In the genomic region with DNA sequence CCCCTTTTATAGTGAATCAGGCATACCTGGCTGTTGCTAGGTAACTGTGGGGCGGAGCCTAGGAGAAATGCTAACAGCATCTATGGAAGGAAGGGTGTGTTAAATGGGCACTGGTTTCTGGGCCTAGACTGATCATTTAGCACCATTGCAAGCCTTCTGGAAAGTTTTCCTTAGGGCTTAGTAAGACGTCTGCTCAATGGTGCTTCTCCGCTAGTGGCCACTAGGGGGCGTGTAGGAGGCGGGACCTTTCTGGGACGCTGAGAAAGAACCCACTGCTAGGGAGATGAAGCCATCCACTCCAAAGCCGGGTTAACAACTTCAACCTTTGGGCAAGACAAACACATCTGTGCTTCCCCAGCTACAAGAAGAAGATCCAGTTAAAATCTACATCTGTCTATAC, we compare ENCODE assay signal across 8 mouse cellular contexts. TPM values are rescaled to one million over a fixed set of nuclear protein-coding genes. Genes with fewer than 3 reads are reported as not detected.
DNase-seq lines count a peak whose midpoint lies in the region; ATAC-seq and TF ChIP-seq lines count a peak whose summit lies in the region.

No protein-coding gene starts in this region.

- intact Hi-C loops in left cerebral cortex, postnatal 25 days (cut with DNase I) = loop anchor here (1.0 kb wide), 1 partner anchor 95 kb away; no protein-coding TSS in a partner anchor

- DNase-seq in liver = peak; percentile 69
- DNase-seq in liver, embryonic 11.5 days (ENCODE audit: low spot score) = no peak
- peak; percentile 36 for DNase-seq in brain, embryonic 14.5 days (ENCODE audit: low read depth)
- DNase-seq in forebrain, embryonic 14.5 days (ENCODE audit: low spot score) = peak; percentile 42
- DNase-seq in induced T-regulatory cell, adult 2 months (ENCODE audit: low read depth) = peak; percentile 82
- DNase-seq in left cerebral cortex, postnatal 25 days (ENCODE audit: low spot score in 2 of 2) = peak; percentile 44 to 60
- DNase-seq in neural tube, embryonic 11.5 days (ENCODE audit: low spot score) = peak; percentile 58
- DNase-seq in thymus, adult 18-20 months = peak; percentile 46 to 51

- 8% methylated on average over 7 of the region's 7 CpGs for WGBS in liver, embryonic 11.5 days
- 8% methylated on average over 7 of the region's 7 CpGs for WGBS in forebrain, embryonic 14.5 days
- WGBS in neural tube, embryonic 11.5 days = 9% methylated on average over 7 of the region's 7 CpGs

- no peak; the same call in 1 of the 2 replicates for ATAC-seq in liver, embryonic 11.5 days (replicated peaks; ENCODE audit: low FRiP score)
- no peak for ATAC-seq in forebrain, embryonic 14.5 days
- ATAC-seq in neural tube, embryonic 11.5 days (ENCODE audit: insufficient read depth, low FRiP score, low TSS enrichment) = no peak

- no peaks in the 10 kb centered on the region for H3K4me1 ChIP-seq in liver, embryonic 11.5 days (replicated peaks; ENCODE audit: control insufficient read depth, insufficient read depth, low read length)
- no peaks in the 10 kb centered on the region for H3K4me1 ChIP-seq in forebrain, embryonic 14.5 days (ENCODE audit: control insufficient read depth, insufficient read depth, low read length)
- no peaks in the 10 kb centered on the region for H3K4me1 ChIP-seq in neural tube, embryonic 11.5 days (ENCODE audit: control insufficient read depth, insufficient read depth, low read length)

- H3K27me3 ChIP-seq in liver, embryonic 11.5 days (replicated peaks; ENCODE audit: control insufficient read depth, insufficient read depth, low read length) = no peaks in the 10 kb centered on the region
- H3K27me3 ChIP-seq in forebrain, embryonic 14.5 days (replicated peaks; ENCODE audit: control insufficient read depth, insufficient read depth, low read length) = no peaks in the 10 kb centered on the region
- H3K27me3 ChIP-seq in neural tube, embryonic 11.5 days (ENCODE audit: control insufficient read depth, insufficient read depth, low read length) = no peaks in the 10 kb centered on the region

- H3K27ac ChIP-seq in liver, embryonic 11.5 days (ENCODE audit: low read depth, low read length) = no peak overlapping the region
- H3K27ac ChIP-seq in forebrain, embryonic 14.5 days (ENCODE audit: low read depth, low read length) = no peak overlapping the region
- H3K27ac ChIP-seq in neural tube, embryonic 11.5 days (ENCODE audit: low read depth, low read length) = no peak overlapping the region

- TF ChIP-seq CTCF in brain, embryonic 14.5 days (IDR thresholded peaks at IDR 0.05; ENCODE audit: borderline replicate concordance, extremely low read depth, insufficient read depth, insufficient read length) = peak; percentile 80

- no peak overlapping the region for H3K4me2 ChIP-seq in liver, embryonic 11.5 days
- H3K4me2 ChIP-seq in forebrain, embryonic 14.5 days (ENCODE audit: low read length) = no peak overlapping the region
- no peak overlapping the region for H3K4me2 ChIP-seq in neural tube, embryonic 11.5 days (ENCODE audit: low read depth)

- H3K9me3 ChIP-seq in liver, embryonic 11.5 days (ENCODE audit: control insufficient read depth, low read length) = no peaks in the 10 kb centered on the region
- H3K9me3 ChIP-seq in forebrain, embryonic 14.5 days (replicated peaks; ENCODE audit: control insufficient read depth, low read length) = no peaks in the 10 kb centered on the region
- H3K9me3 ChIP-seq in neural tube, embryonic 11.5 days (ENCODE audit: control insufficient read depth, low read length) = no peaks in the 10 kb centered on the region

- no peak overlapping the region for H3K9ac ChIP-seq in liver, embryonic 11.5 days (ENCODE audit: low read depth, low read length)
- no peak overlapping the region for H3K9ac ChIP-seq in forebrain, embryonic 14.5 days (ENCODE audit: low read length)
- no peak overlapping the region for H3K9ac ChIP-seq in neural tube, embryonic 11.5 days (ENCODE audit: low read length)

- H3K4me3 ChIP-seq in liver, embryonic 11.5 days (ENCODE audit: low read depth, low read length) = no peak overlapping the region
- H3K4me3 ChIP-seq in forebrain, embryonic 14.5 days (ENCODE audit: low read depth, low read length) = no peak overlapping the region
- H3K4me3 ChIP-seq in neural tube, embryonic 11.5 days (ENCODE audit: low read depth, low read length) = no peak overlapping the region

- TF ChIP-seq POLR2A in brain, embryonic 14.5 days (IDR thresholded peaks at IDR 0.05; ENCODE audit: borderline replicate concordance, extremely low read depth, insufficient read depth, insufficient read length, poor library complexity, severe bottlenecking) = no peak

- H3K36me3 ChIP-seq in liver, embryonic 11.5 days (ENCODE audit: control insufficient read depth, insufficient read depth, low read length) = no peaks in the 10 kb centered on the region
- no peaks in the 10 kb centered on the region for H3K36me3 ChIP-seq in forebrain, embryonic 14.5 days (ENCODE audit: control insufficient read depth, insufficient read depth, low read length)
- no peaks in the 10 kb centered on the region for H3K36me3 ChIP-seq in neural tube, embryonic 11.5 days (ENCODE audit: control insufficient read depth, insufficient read depth, low read length)

RNA-seq across cellular contexts. Expression of a gene that starts 57.6 kb away (rescaled TPM):
- polyA plus RNA-seq in liver, embryonic 11.5 days (2014; fragmentation: Nextera tagmentation; extraction: Ambion mirVana) = 1.2 and 1.3 TPM in 2 replicates
- polyA plus RNA-seq in brain, embryonic 14.5 days (2012; rRNA removed) = 5.2 and 8.9 TPM in 2 replicates
- polyA plus RNA-seq in forebrain, embryonic 14.5 days (2014; fragmentation: Nextera tagmentation; extraction: Ambion mirVana) = 6.7 and 8.1 TPM in 2 replicates
- 10 to 100 TPM; 34.1 to 34.3 TPM for total RNA-seq in left cerebral cortex, postnatal 25 days (2021)
- 5.6 TPM in 2 replicates for polyA plus RNA-seq in neural tube, embryonic 11.5 days (2014; fragmentation: Nextera tagmentation; extraction: Ambion mirVana)
